Mouse (Mus musculus) heart, adult 2 months (tissue): ENCODE measurements around the gene Cript. TPM values are rescaled to one million over a fixed set of nuclear protein-coding genes. Genes with fewer than 3 reads are reported as not detected.

Experiments used
- DNase-seq, 2 experiments: peaks; one replicate each; pipeline ENCODE4 v3.0.0; 2021
- H3K27ac ChIP-seq: fragments of 200-600 bp; 2 replicates; pipeline ENCODE4 v1.8.1; 2022
- H3K27me3 ChIP-seq: fragments of 200-500 bp; 2 replicates; pipeline ENCODE4 v1.6.1; 2012; ENCODE audit warnings: mild to moderate bottlenecking, low read length, inconsistent platforms, mixed read lengths; ENCODE audit not compliant: control insufficient read depth, insufficient read depth
- H3K36me3 ChIP-seq: fragments of 200-500 bp; 2 replicates; pipeline ENCODE4 v1.6.1; 2012; ENCODE audit warnings: low read length, inconsistent platforms; ENCODE audit not compliant: control insufficient read depth, insufficient read depth
- H3K4me1 ChIP-seq: fragments of 200-500 bp; 2 replicates; pipeline ENCODE4 v1.6.1; 2011; ENCODE audit warnings: low read length; ENCODE audit not compliant: control insufficient read depth, insufficient read depth
- H3K4me3 ChIP-seq: fragments of 200-600 bp; 2 replicates; pipeline ENCODE4 v1.8.1; 2022
- H3K79me2 ChIP-seq: fragments of 200-500 bp; replicated peaks from 2 replicates; pipeline ENCODE4 v1.6.1; 2012; ENCODE audit warnings: mild to moderate bottlenecking, inconsistent platforms, low read length, moderate library complexity, mixed read lengths; ENCODE audit not compliant: control insufficient read depth, insufficient read depth
- H3K9ac ChIP-seq: fragments of 200-500 bp; 2 replicates; pipeline ENCODE4 v1.6.1; 2012; ENCODE audit warnings: low read depth, mild to moderate bottlenecking, control low read depth, inconsistent platforms, low read length, mixed read lengths
- CTCF ChIP-seq: fragments of 200-600 bp; IDR thresholded peaks from 2 replicates; pipeline ENCODE4 v1.8.1; 2022; ENCODE audit warnings: antibody characterized with exemption, mild to moderate bottlenecking, moderate library complexity
- EP300 ChIP-seq: fragments of 200-500 bp; IDR thresholded peaks from 2 replicates; pipeline ENCODE4 v1.6.1; 2011; ENCODE audit warnings: low read depth, low read length, control low read depth; ENCODE audit not compliant: insufficient read depth
- POLR2A ChIP-seq: fragments of 200-500 bp; IDR thresholded peaks from 2 replicates; pipeline ENCODE4 v1.6.1; 2011; ENCODE audit warnings: mild to moderate bottlenecking, low read depth, low read length, control low read depth; ENCODE audit not compliant: insufficient read depth
- whole genome bisulfite sequencing: fragments of 180-500 bp; shearing (Covaris S2); methylation state at CpG from one replicate; pipeline ENCODE4 v1.1.7; 2018; 5-methylcytosine and 5-hydroxymethylcytosine counted together
- intact Hi-C: fragments of 180-260 bp; cut with DNase I; formaldehyde crosslinking; loops from one replicate; pipeline ENCODE4 v1.15.1; 2025
- long read RNA-seq: library from polyadenylated mRNA; stranded (forward); transcript quantifications from one replicate; pipeline ENCODE4 v2.0.0, GENCODE M21; 2021
- polyA plus RNA-seq: library from polyadenylated mRNA; depleted of rRNA; stranded (reverse); fragments of >200 nt; gene quantifications from 2 replicates; pipeline ENCODE4 v1.2.3, GENCODE M21; 2012; rRNA removed
- total RNA-seq, 2 experiments: library from RNA; stranded (reverse); gene quantifications; 2 replicates each; pipeline ENCODE4 v1.2.3; 2021

The Cript gene
- total RNA-seq (10 to 100 TPM; 43.5 to 43.7 TPM), polyA plus RNA-seq (15.3 and 32.2 TPM in 2 replicates)
- long read RNA-seq, transcript Cript-201 (5 exons, 1,184 nt): major isoform, 47 of 120 reads
- long read RNA-seq, partial matches to known transcripts: 12 of 120 reads
- long read RNA-seq, other reads (novel, unspliced or antisense): 60 of 120 reads

DNA sequence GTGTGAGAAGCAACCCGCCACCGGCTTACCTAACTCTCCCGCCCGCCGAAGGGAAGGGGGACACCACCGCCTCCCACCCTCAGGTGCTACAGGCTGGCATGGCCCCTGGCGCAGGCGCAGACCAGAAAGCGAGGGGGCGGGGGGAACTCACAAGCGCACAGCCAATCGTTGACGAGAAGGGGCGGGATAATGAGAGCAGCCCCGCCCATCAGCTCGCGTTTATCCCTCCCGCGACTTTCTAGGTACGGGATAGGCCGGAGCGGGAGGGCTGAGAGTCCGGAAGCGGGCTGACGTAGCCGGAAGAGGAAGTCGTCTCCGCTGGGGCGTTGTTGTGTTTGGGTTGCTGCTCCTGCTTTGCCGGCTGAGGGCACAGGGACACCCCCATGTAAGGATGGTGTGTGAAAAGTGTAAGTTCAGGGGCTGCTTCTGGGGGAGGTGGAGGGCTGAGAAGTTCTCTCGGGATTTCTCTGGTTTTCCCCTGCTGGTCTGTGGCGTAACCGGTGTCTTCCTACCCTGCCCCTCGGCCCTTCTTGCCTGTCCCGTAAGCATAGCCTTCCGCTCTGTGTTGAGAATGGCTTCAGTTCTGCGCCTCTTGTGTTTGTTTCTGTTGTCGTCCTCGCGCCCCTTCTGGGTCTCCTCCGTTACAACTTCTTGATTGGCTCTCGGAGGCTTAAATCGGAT lies at the start of gene Cript, which contains the start of gene Pigf:
Gene Cript, plus strand, starts transcription at position 282 of the 681 bp plus-strand sequence.
Gene Pigf, minus strand, starts transcription at position 138 of the 681 bp plus-strand sequence.
- peaks cover 2% of the 10 kb centered on the region; the same call in 1 of the 2 replicates for H3K36me3 ChIP-seq
- no peaks in the 10 kb centered on the region; the same call in 1 of the 2 replicates for H3K4me1 ChIP-seq
- H3K4me3 ChIP-seq: peak within 1 kb of the TSS; percentile 96
- H3K9ac ChIP-seq: peak within 1 kb of the TSS; percentile 76
- intact Hi-C loops: loop anchor here (2.0 kb wide), 2 partner anchors 19 to 63 kb away; partner anchors contain the start of gene Rhoq
- no peaks in the 10 kb centered on the region for H3K27me3 ChIP-seq
- TF ChIP-seq EP300 (0 out of 2 replicates have a peak, but pooled peaks have one; percentile 59), CTCF (peak; percentile 27), POLR2A (peak; percentile 98)
- peak; percentile 97 to 98 for DNase-seq
- peak within 1 kb of the TSS; percentile 89 for H3K27ac ChIP-seq
- under 1% methylated on average over 43 of the region's 43 CpGs for WGBS
- no peaks in the 10 kb centered on the region for H3K79me2 ChIP-seq

DNA sequence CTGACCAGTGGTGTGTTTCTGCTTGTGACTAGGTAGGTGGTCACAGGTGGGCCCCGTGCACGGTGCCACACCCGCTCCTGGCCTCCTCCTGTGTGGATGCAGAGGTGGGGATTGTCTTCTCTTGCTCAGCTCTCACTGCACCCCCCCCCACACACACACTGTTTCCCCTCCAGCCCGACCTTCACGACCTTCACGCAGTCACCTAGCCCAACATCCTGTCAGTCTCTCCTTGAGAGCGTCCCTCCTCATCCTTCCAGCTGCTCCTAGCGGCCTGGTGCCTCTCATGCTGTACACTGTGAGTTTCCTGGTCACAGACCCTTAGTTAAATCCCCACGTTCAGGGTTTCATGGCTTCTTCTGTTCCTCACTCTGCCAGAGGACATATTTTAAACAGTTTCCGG lies 49.0 kb upstream of the Cript start:
- Histone ChIP-seq H3K27ac (no peak overlapping the region), H3K79me2 (no peaks in the 10 kb centered on the region), H3K4me3 (no peak overlapping the region), H3K9ac (no peak overlapping the region), H3K36me3 (peaks cover 7% of the 10 kb centered on the region), H3K27me3 (no peaks in the 10 kb centered on the region), H3K4me1 (peaks cover 12% of the 10 kb centered on the region)
- intact Hi-C loops: no loop called here
- DNase-seq: no peak
- TF ChIP-seq EP300: no peak
- TF ChIP-seq POLR2A: no peak
- no peak for TF ChIP-seq CTCF
- WGBS: 49% methylated on average over 10 of the region's 10 CpGs

DNA sequence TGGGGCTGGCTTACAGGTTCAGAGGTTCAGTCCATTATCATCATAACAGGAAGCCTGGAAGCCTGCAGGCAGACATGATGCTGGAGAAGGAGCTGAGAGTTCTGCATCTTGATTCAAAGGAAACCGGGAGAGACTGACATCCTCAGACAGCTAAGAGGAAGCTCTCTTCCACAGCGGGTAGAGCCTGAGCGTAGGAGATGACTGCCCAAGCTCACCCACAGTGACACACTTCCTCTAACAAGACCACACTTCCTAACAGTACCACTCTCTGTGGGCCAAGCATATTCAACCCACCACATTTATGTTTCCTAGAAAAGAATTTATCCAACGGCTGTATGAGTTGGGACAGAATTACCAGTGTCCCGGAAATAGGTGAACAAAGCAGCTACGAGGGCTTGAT lies 46.9 kb upstream of the Cript start:
- WGBS: 37% methylated on average over 6 of the region's 6 CpGs

DNA sequence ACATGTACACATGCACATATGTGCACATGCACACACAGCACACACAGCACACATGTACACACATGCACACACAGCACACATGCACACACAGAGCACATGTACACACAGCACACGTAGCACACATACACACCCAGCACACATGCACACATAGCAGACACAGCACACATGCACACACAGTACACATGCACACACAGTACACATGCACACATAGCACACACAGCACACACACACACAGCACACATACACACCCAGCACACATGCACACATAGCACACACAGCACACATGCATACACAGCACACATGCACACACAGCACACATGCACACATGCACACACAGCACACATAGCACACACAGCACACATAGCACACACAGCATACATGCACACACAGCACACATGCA lies 44.1 kb upstream of the Cript start:
- TF ChIP-seq CTCF (no peak), POLR2A (no peak), EP300 (no peak)
- DNase-seq: no peak
- WGBS: 95% methylated on average over 1 of the region's 1 CpGs
- Histone ChIP-seq H3K4me1 (peaks cover 7% of the 10 kb centered on the region), H3K27ac (no peak overlapping the region), H3K9ac (no peak overlapping the region), H3K27me3 (no peaks in the 10 kb centered on the region), H3K79me2 (no peaks in the 10 kb centered on the region), H3K4me3 (no peak overlapping the region), H3K36me3 (peaks cover 4% of the 10 kb centered on the region)
- intact Hi-C loops: no loop called here

More for the DNA sequence above, 46.9 kb upstream of the Cript start:
- Histone ChIP-seq H3K9ac (no peak overlapping the region), H3K27ac (peak overlapping the region; percentile 27), H3K79me2 (no peaks in the 10 kb centered on the region), H3K4me1 (peaks cover 6% of the 10 kb centered on the region), H3K27me3 (no peaks in the 10 kb centered on the region), H3K4me3 (no peak overlapping the region), H3K36me3 (peaks cover 4% of the 10 kb centered on the region)
- TF ChIP-seq CTCF: no peak
- TF ChIP-seq POLR2A: no peak
- TF ChIP-seq EP300: no peak
- intact Hi-C loops: no loop called here
- DNase-seq: no peak

DNA sequence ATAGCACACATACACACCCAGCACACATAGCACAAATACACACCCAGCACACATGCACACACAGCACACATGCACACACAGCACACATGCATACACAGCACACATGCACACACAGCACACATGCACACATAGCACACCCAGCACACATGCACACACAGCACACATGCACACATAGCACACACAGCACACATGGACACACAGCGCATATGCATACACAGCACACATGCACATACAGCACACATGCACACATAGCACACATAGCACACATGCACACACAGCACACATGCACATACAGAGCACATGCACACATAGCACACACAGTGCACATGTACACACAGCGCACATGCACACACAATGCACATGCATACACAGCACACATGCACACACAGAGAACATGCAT lies 43.6 kb upstream of the Cript start:
- TF ChIP-seq CTCF (no peak), EP300 (no peak), POLR2A (no peak)
- 96% methylated on average over 2 of the region's 2 CpGs for WGBS
- intact Hi-C loops: loop anchor here (2.0 kb wide), 1 partner anchor 13 kb away; no protein-coding TSS in a partner anchor
- Histone ChIP-seq H3K4me1 (peaks cover 9% of the 10 kb centered on the region), H3K9ac (no peak overlapping the region), H3K27ac (no peak overlapping the region), H3K4me3 (no peak overlapping the region), H3K36me3 (peaks cover 4% of the 10 kb centered on the region), H3K27me3 (no peaks in the 10 kb centered on the region), H3K79me2 (no peaks in the 10 kb centered on the region)
- no peak for DNase-seq

DNA sequence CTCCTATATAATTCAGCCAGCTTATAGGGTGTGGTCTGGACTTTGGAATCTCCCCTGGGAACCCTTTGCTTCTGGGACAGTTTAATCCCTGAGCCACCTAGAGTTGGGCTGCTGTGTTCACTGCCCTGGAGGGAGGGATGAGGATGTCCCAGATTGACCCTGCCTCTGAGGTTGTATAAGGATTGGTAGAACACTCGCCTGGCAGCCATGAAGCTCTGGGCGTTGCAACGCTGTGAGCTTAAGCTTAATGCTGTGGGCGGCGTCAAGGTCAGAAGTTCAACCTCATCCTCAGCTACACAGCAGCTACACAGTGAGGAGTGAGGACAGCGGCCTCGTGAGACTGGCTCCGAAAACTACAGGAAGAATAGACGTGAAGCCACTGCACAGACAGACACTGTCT lies 42.9 kb upstream of the Cript start:
- peak in 1 of 2 experiments; percentile 53 for DNase-seq
- Histone ChIP-seq H3K9ac (no peak overlapping the region), H3K27me3 (no peaks in the 10 kb centered on the region), H3K4me3 (no peak overlapping the region), H3K27ac (peak overlapping the region; percentile 13; the same call in 1 of the 2 replicates), H3K36me3 (peaks cover 4% of the 10 kb centered on the region), H3K79me2 (no peaks in the 10 kb centered on the region), H3K4me1 (peaks cover 13% of the 10 kb centered on the region)
- 40% methylated on average over 9 of the region's 9 CpGs for WGBS
- intact Hi-C loops: loop anchor here (2.0 kb wide), 1 partner anchor 14 kb away; no protein-coding TSS in a partner anchor
- TF ChIP-seq EP300: peak; percentile 57; the same call in 1 of the 2 replicates
- TF ChIP-seq CTCF: peak; percentile 22; the same call in 1 of the 2 replicates
- no peak for TF ChIP-seq POLR2A
